Mouse (Mus musculus): ENCODE data around the gene Epo. TPM values are rescaled to one million over a fixed set of nuclear protein-coding genes. Genes with fewer than 3 reads are reported as not detected.
A peak's percentile ranks its signal among the peaks of the same experiment; 100 is the strongest.

The Epo gene
- polyA plus RNA-seq, 2 experiments, result 0.19 to 0.83 TPM

GRCm38 (mm10) chr5:137491559-137491958 lies 41.5 kb downstream of the Epo start:
- no peaks in the 10 kb centered on the region for H3K36me3 ChIP-seq (ENCODE audit: control insufficient read depth, insufficient read depth, low read length)
- WGBS, result 32% methylated on average over 4 of the region's 4 CpGs
- TF ChIP-seq POLR2A (IDR thresholded peaks at IDR 0.05; ENCODE audit: borderline replicate concordance, extremely low read depth, insufficient read depth, insufficient read length), result no peak
- ATAC-seq (ENCODE audit: low FRiP score, low read depth) (peak; percentile 74; the same call in 1 of the 2 replicates), DNase-seq (ENCODE audit: low spot score) (peak; percentile 58)
- H3K27ac ChIP-seq (replicated peaks; ENCODE audit: low read depth, low read length), result no peak overlapping the region; the same call in 1 of the 2 replicates
- H3K4me3 ChIP-seq (replicated peaks; ENCODE audit: low read length), result no peak overlapping the region
- H3K9me3 ChIP-seq (ENCODE audit: control insufficient read depth, low read length), result no peaks in the 10 kb centered on the region
- H3K27me3 ChIP-seq (ENCODE audit: control insufficient read depth, insufficient read depth, low read length), result 0 out of 2 replicates have a peak, but pooled peaks cover 5% of the 10 kb centered on the region
- H3K4me2 ChIP-seq (replicated peaks; ENCODE audit: low read depth, low read length, severe bottlenecking), result no peak overlapping the region
- 0 out of 2 replicates have a peak, but pooled peaks cover 2% of the 10 kb centered on the region for H3K4me1 ChIP-seq (ENCODE audit: control insufficient read depth, insufficient read depth, low read length)
- H3K9ac ChIP-seq (ENCODE audit: low read depth, low read length, severe bottlenecking), result 0 out of 2 replicates have a peak overlapping the region, but pooled peaks have one; percentile 16

- no peak overlapping the region for H3K9ac ChIP-seq (ENCODE audit: low read depth, low read length, severe bottlenecking)
- H3K36me3 ChIP-seq (ENCODE audit: control insufficient read depth, insufficient read depth, low read length), result no peaks in the 10 kb centered on the region
- 0 out of 2 replicates have a peak, but pooled peaks cover 11% of the 10 kb centered on the region for H3K27me3 ChIP-seq (ENCODE audit: control insufficient read depth, insufficient read depth, low read length)
- WGBS, result 86% methylated on average over 7 of the region's 7 CpGs
- no peak for ATAC-seq (ENCODE audit: low FRiP score, low read depth)
- no peak overlapping the region for H3K4me2 ChIP-seq (replicated peaks; ENCODE audit: low read depth, low read length, severe bottlenecking)
- TF ChIP-seq POLR2A (IDR thresholded peaks at IDR 0.05; ENCODE audit: borderline replicate concordance, extremely low read depth, insufficient read depth, insufficient read length), result no peak
- H3K27ac ChIP-seq (replicated peaks; ENCODE audit: low read depth, low read length), result no peak overlapping the region
- DNase-seq (ENCODE audit: low spot score), result no peak
- H3K4me3 ChIP-seq (replicated peaks; ENCODE audit: low read length), result no peak overlapping the region
- H3K4me1 ChIP-seq (ENCODE audit: control insufficient read depth, insufficient read depth, low read length), result 0 out of 2 replicates have a peak, but pooled peaks cover 7% of the 10 kb centered on the region
- H3K9me3 ChIP-seq (ENCODE audit: control insufficient read depth, low read length), result no peaks in the 10 kb centered on the region
These were observed 45.4 kb downstream of the Epo start for GRCm38 (mm10) chr5:137487616-137488015.

GRCm38 (mm10) chr5:137485851-137486155 lies 47.2 kb downstream of the Epo start:
- ATAC-seq (ENCODE audit: low FRiP score, low read depth), result no peak
- no peak for DNase-seq (ENCODE audit: low spot score)
- Histone ChIP-seq H3K4me1 (ENCODE audit: control insufficient read depth, insufficient read depth, low read length) (0 out of 2 replicates have a peak, but pooled peaks cover 5% of the 10 kb centered on the region), H3K36me3 (ENCODE audit: control insufficient read depth, insufficient read depth, low read length) (no peaks in the 10 kb centered on the region), H3K27ac (replicated peaks; ENCODE audit: low read depth, low read length) (no peak overlapping the region), H3K9ac (ENCODE audit: low read depth, low read length, severe bottlenecking) (peak overlapping the region; percentile 48), H3K4me3 (replicated peaks; ENCODE audit: low read length) (peak overlapping the region; percentile 31), H3K9me3 (ENCODE audit: control insufficient read depth, low read length) (no peaks in the 10 kb centered on the region), H3K27me3 (ENCODE audit: control insufficient read depth, insufficient read depth, low read length) (0 out of 2 replicates have a peak, but pooled peaks cover 11% of the 10 kb centered on the region), H3K4me2 (replicated peaks; ENCODE audit: low read depth, low read length, severe bottlenecking) (peak overlapping the region; percentile 53)
- 6% methylated on average over 17 of the region's 17 CpGs for WGBS
- TF ChIP-seq POLR2A (IDR thresholded peaks at IDR 0.05; ENCODE audit: borderline replicate concordance, extremely low read depth, insufficient read depth, insufficient read length), result no peak

GRCm38 (mm10) chr5:137485071-137485850 lies 47.8 kb downstream of the Epo start:
- H3K36me3 ChIP-seq (ENCODE audit: control insufficient read depth, insufficient read depth, low read length), result no peaks in the 10 kb centered on the region
- ATAC-seq (ENCODE audit: low FRiP score, low read depth), result no peak
- DNase-seq (ENCODE audit: low spot score), result no peak
- TF ChIP-seq POLR2A (IDR thresholded peaks at IDR 0.05; ENCODE audit: borderline replicate concordance, extremely low read depth, insufficient read depth, insufficient read length), result no peak
- no peak overlapping the region for H3K27ac ChIP-seq (replicated peaks; ENCODE audit: low read depth, low read length)
- H3K9me3 ChIP-seq (ENCODE audit: control insufficient read depth, low read length), result no peaks in the 10 kb centered on the region
- 8% methylated on average over 28 of the region's 30 CpGs for WGBS
- 0 out of 2 replicates have a peak, but pooled peaks cover 5% of the 10 kb centered on the region for H3K4me1 ChIP-seq (ENCODE audit: control insufficient read depth, insufficient read depth, low read length)
- H3K9ac ChIP-seq (ENCODE audit: low read depth, low read length, severe bottlenecking), result peak overlapping the region; percentile 48
- H3K4me3 ChIP-seq (replicated peaks; ENCODE audit: low read length), result peak overlapping the region; percentile 31
- 0 out of 2 replicates have a peak, but pooled peaks cover 11% of the 10 kb centered on the region for H3K27me3 ChIP-seq (ENCODE audit: control insufficient read depth, insufficient read depth, low read length)
- peak overlapping the region; percentile 53 for H3K4me2 ChIP-seq (replicated peaks; ENCODE audit: low read depth, low read length, severe bottlenecking)

GRCm38 (mm10) chr5:137481897-137482296 lies 51.1 kb downstream of the Epo start:
- Histone ChIP-seq H3K27ac (replicated peaks; ENCODE audit: low read depth, low read length) (no peak overlapping the region), H3K9ac (ENCODE audit: low read depth, low read length, severe bottlenecking) (no peak overlapping the region), H3K36me3 (ENCODE audit: control insufficient read depth, insufficient read depth, low read length) (no peaks in the 10 kb centered on the region), H3K4me2 (replicated peaks; ENCODE audit: low read depth, low read length, severe bottlenecking) (no peak overlapping the region), H3K4me3 (replicated peaks; ENCODE audit: low read length) (no peak overlapping the region), H3K27me3 (ENCODE audit: control insufficient read depth, insufficient read depth, low read length) (0 out of 2 replicates have a peak, but pooled peaks cover 9% of the 10 kb centered on the region), H3K9me3 (ENCODE audit: control insufficient read depth, low read length) (no peaks in the 10 kb centered on the region), H3K4me1 (ENCODE audit: control insufficient read depth, insufficient read depth, low read length) (0 out of 2 replicates have a peak, but pooled peaks cover 5% of the 10 kb centered on the region)
- 39% methylated on average over 8 of the region's 8 CpGs for WGBS
- no peak for TF ChIP-seq POLR2A (IDR thresholded peaks at IDR 0.05; ENCODE audit: borderline replicate concordance, extremely low read depth, insufficient read depth, insufficient read length)
- ATAC-seq (ENCODE audit: low FRiP score, low read depth) (no peak), DNase-seq (ENCODE audit: low spot score) (no peak)
